Mouse (Mus musculus) embryonic facial prominence, embryonic 14.5 days (tissue): ENCODE measurements around the gene Sec16a. TPM values are rescaled to one million over a fixed set of nuclear protein-coding genes. Genes with fewer than 3 reads are reported as not detected.

ENCODE experiments used
- ATAC-seq: fragments of 200-750 bp; cut with Nextera tagmentation; 2 replicates; pipeline ENCODE4 v1.8.0; 2017; ENCODE audit warnings: low read depth, moderate number of reproducible peaks, moderate TSS enrichment
- DNase-seq: peaks from one replicate; pipeline ENCODE4 v3.0.0-alpha.2; 2015; ENCODE audit warnings: low spot score
- H3K27ac ChIP-seq: fragments of 300-500 bp; sonication (generic); replicated peaks from 2 replicates; pipeline ENCODE4 v1.5.1; 2014; ENCODE audit warnings: low read depth, mild to moderate bottlenecking, low read length, moderate library complexity
- H3K27me3 ChIP-seq: fragments of 300-500 bp; sonication (generic); replicated peaks from 2 replicates; pipeline ENCODE4 v1.6.1; 2014; ENCODE audit warnings: low read length; ENCODE audit not compliant: control insufficient read depth, insufficient read depth
- H3K36me3 ChIP-seq: fragments of 300-500 bp; sonication (generic); 2 replicates; pipeline ENCODE4 v1.6.1; 2014; ENCODE audit warnings: low read length, mixed read lengths; ENCODE audit not compliant: control insufficient read depth, insufficient read depth
- H3K4me1 ChIP-seq: fragments of 300-500 bp; sonication (generic); 2 replicates; pipeline ENCODE4 v1.6.1; 2014; ENCODE audit warnings: antibody characterized with exemption, low read length; ENCODE audit not compliant: control insufficient read depth, insufficient read depth
- H3K4me2 ChIP-seq: fragments of 300-500 bp; sonication (generic); 2 replicates; pipeline ENCODE4 v1.6.1; 2014; ENCODE audit warnings: low read depth, mild to moderate bottlenecking, low read length, moderate library complexity, mixed read lengths
- H3K4me3 ChIP-seq: fragments of 300-500 bp; sonication (generic); 2 replicates; pipeline ENCODE4 v1.5.1; 2014; ENCODE audit warnings: low read depth, mild to moderate bottlenecking, low read length
- H3K9ac ChIP-seq: fragments of 300-500 bp; sonication (generic); 2 replicates; pipeline ENCODE4 v1.6.1; 2014; ENCODE audit warnings: low read depth, mild to moderate bottlenecking, low read length, moderate library complexity, mixed read lengths
- H3K9me3 ChIP-seq: fragments of 300-500 bp; sonication (generic); 2 replicates; pipeline ENCODE4 v1.6.1; 2016; ENCODE audit warnings: low read length; ENCODE audit not compliant: control insufficient read depth
- WGBS: fragments of 180-500 bp; shearing (Covaris S2); extraction: QIAGEN DNeasy Blood & Tissue Kit; methylation state at CpG from one replicate; pipeline ENCODE4 v1.1.7; 2014; 5-methylcytosine and 5-hydroxymethylcytosine counted together
- polyA plus RNA-seq: library from polyadenylated mRNA; unstranded; fragments of >200 nt; fragmentation: Nextera tagmentation; extraction: Ambion mirVana; gene quantifications from 2 replicates; pipeline ENCODE4 v1.2.1, GENCODE M21; 2014

Gene Sec16a
- polyA plus RNA-seq, 1 experiment from 2014 or later: 38.6 TPM

DNA sequence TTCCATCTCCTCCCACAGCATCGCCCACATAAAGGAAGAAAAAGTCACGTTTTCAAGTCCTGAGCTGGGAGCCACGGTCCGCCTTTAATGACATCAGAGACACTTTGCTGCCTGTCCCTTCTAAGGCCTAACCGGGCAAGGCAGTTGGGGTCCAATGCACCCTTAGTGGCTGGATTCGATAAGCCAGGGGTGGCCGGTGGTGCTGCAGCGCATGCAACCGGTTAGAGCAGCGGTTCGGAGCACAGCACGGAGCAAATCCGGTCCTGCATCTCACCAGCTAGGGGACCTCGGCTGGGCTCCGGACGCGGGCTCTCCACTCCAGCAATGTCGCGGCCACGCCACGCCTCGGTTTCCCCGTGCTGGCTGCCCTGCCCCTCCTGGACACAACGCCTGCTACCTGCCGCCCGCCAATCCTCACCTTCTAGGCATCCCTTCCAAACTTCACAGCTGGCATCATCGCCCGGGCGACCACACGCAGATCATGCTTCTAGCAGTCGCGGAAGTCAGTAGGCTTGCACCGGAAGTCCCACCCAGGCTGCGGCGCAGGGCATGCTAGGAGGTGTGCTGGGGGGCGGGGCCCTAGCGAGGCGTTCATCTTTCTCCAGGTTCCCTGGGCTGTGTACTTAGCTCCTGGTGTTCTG, 64.8 kb downstream of the Sec16a start, which contains the start of gene Snapc4:
Gene Snapc4, minus strand, starts transcription at position 523 of the 641 bp plus-strand sequence.
- H3K4me2 ChIP-seq: peak within 1 kb of the TSS; percentile 86
- peak within 1 kb of the TSS; percentile 85 for H3K9ac ChIP-seq
- under 1% methylated on average over 22 of the region's 38 CpGs for WGBS
- DNase-seq: peak; percentile 95
- H3K4me3 ChIP-seq: peak within 1 kb of the TSS; percentile 79
- peak; percentile 98 for ATAC-seq
- H3K36me3 ChIP-seq: peaks cover 61% of the 10 kb centered on the region
- H3K9me3 ChIP-seq: no peaks in the 10 kb centered on the region
- no peaks in the 10 kb centered on the region for H3K4me1 ChIP-seq
- no peaks in the 10 kb centered on the region for H3K27me3 ChIP-seq
- H3K27ac ChIP-seq: peak within 1 kb of the TSS; percentile 63; the same call in 1 of the 2 replicates

DNA sequence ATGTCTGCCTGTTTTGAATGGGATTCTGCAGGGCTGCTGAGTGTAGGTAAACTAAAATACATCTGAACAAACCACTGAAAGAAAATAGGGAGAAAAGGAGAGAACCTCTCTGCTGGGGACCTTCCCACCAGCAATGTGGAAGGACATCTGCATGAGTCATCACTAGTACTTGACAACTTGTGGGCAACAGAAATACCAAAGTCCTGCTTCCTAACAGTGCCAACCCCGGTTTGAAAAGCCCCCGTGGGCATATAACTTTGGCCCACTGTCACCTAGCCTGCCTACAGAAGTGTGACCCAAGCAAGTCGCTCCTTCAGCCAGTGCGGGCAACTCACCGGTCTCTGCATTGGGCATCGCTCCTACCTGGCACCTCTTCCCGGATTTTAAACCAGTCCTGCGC, 72.6 kb downstream of the Sec16a start:
- Histone ChIP-seq H3K27ac (no peak overlapping the region), H3K36me3 (peaks cover 100% of the 10 kb centered on the region)
- 97% methylated on average over 8 of the region's 8 CpGs for WGBS

DNA sequence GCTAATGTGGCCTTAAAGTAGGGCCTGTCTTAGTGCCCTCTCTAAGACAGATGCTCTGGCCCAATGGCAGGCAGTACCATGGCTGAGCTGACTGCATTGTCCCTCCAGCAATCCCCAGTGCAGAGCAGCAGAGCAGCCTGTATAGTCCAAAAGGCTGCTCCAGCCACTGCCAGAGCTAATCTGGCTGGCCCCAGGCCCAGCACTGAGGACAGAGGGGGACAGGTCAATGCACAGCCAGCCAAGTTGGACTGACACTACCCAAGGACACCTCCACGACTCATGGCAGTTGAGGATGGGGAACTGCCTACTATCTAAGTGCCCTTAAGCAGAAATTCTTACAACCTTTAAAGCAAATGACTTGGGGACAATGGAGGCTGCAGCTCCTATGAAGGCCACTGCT, 76.4 kb downstream of the Sec16a start:
- WGBS: 88% methylated on average over 1 of the region's 1 CpGs
- no peaks in the 10 kb centered on the region for H3K27me3 ChIP-seq
- no peaks in the 10 kb centered on the region for H3K9me3 ChIP-seq
- no peak overlapping the region for H3K27ac ChIP-seq
- H3K4me2 ChIP-seq: no peak overlapping the region
- H3K9ac ChIP-seq: no peak overlapping the region
- H3K36me3 ChIP-seq: peaks cover 100% of the 10 kb centered on the region
- DNase-seq (no peak), ATAC-seq (no peak)
- H3K4me1 ChIP-seq: no peaks in the 10 kb centered on the region
- no peak overlapping the region for H3K4me3 ChIP-seq

More for the DNA sequence above, 72.6 kb downstream of the Sec16a start:
- Histone ChIP-seq H3K9me3 (no peaks in the 10 kb centered on the region), H3K27me3 (no peaks in the 10 kb centered on the region), H3K4me3 (no peak overlapping the region), H3K4me1 (no peaks in the 10 kb centered on the region), H3K9ac (no peak overlapping the region), H3K4me2 (no peak overlapping the region)
- DNase-seq (no peak), ATAC-seq (no peak)

DNA sequence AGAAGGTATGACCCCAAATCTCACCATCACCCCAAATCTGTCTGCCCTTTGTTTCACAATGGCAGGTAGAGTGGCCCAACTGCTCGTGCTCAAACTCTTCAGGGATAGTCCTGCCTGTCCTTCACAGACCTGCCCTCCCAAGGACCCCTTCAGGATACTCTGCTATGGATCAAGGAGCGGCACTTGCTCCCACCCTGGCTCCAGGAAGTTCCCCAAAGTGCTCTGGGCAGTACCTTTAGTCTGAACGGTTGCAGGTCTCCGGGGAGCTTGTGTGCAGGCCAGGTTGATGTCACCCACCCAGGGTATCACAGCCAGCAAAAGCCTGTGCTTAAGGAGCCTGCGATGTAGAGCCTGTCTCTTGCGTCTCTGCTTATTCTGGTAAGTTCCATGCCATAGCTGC, 77.1 kb downstream of the Sec16a start:
- H3K9me3 ChIP-seq: no peaks in the 10 kb centered on the region
- H3K36me3 ChIP-seq: peaks cover 99% of the 10 kb centered on the region
- H3K27ac ChIP-seq: no peak overlapping the region
- DNase-seq: no peak
- no peaks in the 10 kb centered on the region for H3K4me1 ChIP-seq
- no peak for ATAC-seq
- 93% methylated on average over 6 of the region's 6 CpGs for whole genome bisulfite sequencing
- H3K9ac ChIP-seq: no peak overlapping the region
- no peaks in the 10 kb centered on the region for H3K27me3 ChIP-seq
- H3K4me3 ChIP-seq: no peak overlapping the region
- H3K4me2 ChIP-seq: no peak overlapping the region

DNA sequence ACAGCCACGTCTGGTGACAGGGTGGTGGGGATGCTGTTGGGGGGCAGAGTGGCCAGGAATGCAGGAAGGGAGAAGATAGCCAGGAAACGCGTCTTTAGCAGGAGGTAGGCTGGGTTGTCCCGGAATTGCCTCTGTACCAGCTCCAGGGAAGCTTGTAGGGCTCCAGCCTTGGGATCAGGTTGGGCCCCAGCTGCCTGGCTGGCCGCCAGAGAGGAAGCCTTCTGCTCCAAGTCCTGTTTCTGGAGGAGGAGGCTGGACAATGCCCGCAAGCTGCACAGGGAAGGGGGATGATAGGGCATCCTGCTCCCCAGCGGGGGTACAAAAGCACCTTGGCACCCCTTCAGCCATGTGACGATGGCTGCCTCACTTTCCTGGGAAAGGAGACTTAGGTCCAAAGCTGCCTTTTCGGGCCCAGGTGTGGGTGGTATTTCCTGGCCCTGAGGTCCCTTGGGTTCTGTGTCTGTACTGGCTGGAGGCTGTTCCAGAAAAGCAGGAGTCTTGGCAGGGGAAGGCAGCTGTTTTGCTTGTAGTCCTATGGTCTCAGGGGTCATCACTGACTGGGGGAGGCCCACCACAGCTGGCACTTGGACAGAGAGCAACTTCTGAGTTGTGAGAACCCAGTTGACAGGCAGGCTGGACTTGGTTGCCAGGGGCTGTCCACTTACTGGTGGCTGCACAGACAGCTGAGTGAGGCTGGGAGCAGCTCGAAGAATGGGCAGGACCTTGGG, 80.1 kb downstream of the Sec16a start:
- WGBS: 72% methylated on average over 10 of the region's 10 CpGs
- H3K4me1 ChIP-seq: no peaks in the 10 kb centered on the region
- no peak overlapping the region for H3K4me2 ChIP-seq
- DNase-seq: peak; percentile 61
- peaks cover 69% of the 10 kb centered on the region for H3K36me3 ChIP-seq
- no peak overlapping the region for H3K4me3 ChIP-seq
- ATAC-seq: no peak
- no peak overlapping the region for H3K9ac ChIP-seq
- no peaks in the 10 kb centered on the region for H3K27me3 ChIP-seq
- peak overlapping the region; percentile 15; the same call in 1 of the 2 replicates for H3K27ac ChIP-seq
- no peaks in the 10 kb centered on the region for H3K9me3 ChIP-seq

DNA sequence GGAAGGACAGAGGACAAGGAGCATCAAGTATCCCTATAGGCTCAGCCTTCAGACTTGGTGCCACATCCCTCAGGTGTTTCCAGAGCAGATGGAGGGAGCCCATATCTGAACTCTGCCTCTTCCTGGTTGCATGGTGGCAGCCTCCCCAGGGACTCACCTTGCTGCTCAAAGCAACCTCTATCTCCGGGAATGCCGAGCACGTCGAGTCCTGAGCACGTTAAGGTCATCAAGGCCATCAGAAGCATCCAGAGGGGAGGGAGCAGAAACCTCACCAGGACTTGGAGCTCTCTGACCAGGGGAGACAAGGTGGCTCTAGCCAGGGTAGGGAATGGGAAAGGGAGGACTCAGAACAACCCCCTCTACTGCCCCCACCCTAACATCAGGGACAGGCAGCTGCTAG, 81.5 kb downstream of the Sec16a start:
- no peak overlapping the region for H3K9ac ChIP-seq
- WGBS: 82% methylated on average over 3 of the region's 5 CpGs
- H3K27me3 ChIP-seq: no peaks in the 10 kb centered on the region
- no peak for ATAC-seq
- H3K4me1 ChIP-seq: no peaks in the 10 kb centered on the region
- H3K36me3 ChIP-seq: peaks cover 55% of the 10 kb centered on the region
- no peak overlapping the region for H3K4me3 ChIP-seq
- H3K4me2 ChIP-seq: no peak overlapping the region
- DNase-seq: no peak
- no peaks in the 10 kb centered on the region for H3K9me3 ChIP-seq
- no peak overlapping the region for H3K27ac ChIP-seq

DNA sequence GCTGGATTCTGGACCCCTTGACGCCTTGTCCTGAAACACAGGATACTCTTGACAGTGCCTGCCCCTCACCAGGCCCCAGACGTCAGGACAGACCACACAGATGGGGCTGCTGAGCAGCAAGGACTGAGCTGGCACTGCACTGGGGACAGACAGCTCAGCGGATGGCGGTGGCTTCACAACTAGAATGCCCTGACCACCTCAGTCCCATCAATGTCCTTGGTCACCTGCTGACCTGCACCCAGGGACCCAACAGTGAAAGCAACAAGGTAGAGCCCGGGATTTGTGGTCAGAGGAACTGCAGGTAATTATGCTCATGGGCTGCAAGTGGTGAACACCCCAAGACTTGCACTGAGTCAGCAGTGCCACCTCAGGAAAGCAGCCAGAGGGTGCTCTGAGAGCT, 82.0 kb downstream of the Sec16a start:
- Histone ChIP-seq H3K36me3 (peaks cover 50% of the 10 kb centered on the region), H3K9me3 (no peaks in the 10 kb centered on the region), H3K4me2 (no peak overlapping the region), H3K9ac (no peak overlapping the region), H3K27ac (no peak overlapping the region), H3K27me3 (no peaks in the 10 kb centered on the region), H3K4me1 (no peaks in the 10 kb centered on the region), H3K4me3 (no peak overlapping the region)
- 83% methylated on average over 5 of the region's 5 CpGs for WGBS
- ATAC-seq: no peak
- no peak for DNase-seq

DNA sequence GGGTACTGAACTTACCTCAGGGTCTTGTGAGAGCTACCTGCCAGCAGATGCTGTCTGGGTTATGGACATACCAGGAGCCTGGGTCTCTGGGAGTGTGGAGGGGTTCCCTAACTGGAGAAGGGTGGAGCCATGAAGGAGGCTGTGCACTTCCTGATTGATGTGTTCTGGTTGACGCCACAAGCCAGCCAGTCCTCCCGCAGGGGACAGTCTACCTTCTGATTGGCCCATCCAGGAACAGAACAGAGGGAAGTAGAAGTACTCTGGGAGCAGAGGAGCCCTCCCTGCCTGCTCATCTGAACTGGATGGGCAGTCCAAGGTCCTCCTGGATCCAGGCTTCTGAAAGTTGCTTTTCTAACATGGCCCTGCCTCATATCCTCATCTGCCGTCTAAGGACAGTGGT, 84.2 kb downstream of the Sec16a start, which contains the start of gene Card9:
Gene Card9, minus strand, starts transcription at position 147 of the 400 bp plus-strand sequence.
- ATAC-seq: no peak
- no peaks in the 10 kb centered on the region for H3K9me3 ChIP-seq
- no peak within 1 kb of the TSS for H3K27ac ChIP-seq
- H3K4me2 ChIP-seq: no peak within 1 kb of the TSS
- H3K36me3 ChIP-seq: peaks cover 28% of the 10 kb centered on the region
- no peaks in the 10 kb centered on the region for H3K4me1 ChIP-seq
- H3K27me3 ChIP-seq: no peaks in the 10 kb centered on the region
- no peak within 1 kb of the TSS for H3K9ac ChIP-seq
- WGBS: 44% methylated on average over 3 of the region's 3 CpGs
- no peak for DNase-seq
- no peak within 1 kb of the TSS for H3K4me3 ChIP-seq
